Mouse (Mus musculus): Measurements from ENCODE around the gene Zwilch. TPM values are rescaled to one million over a fixed set of nuclear protein-coding genes. Genes with fewer than 3 reads are reported as not detected.
"Not testable (repeated sequence)": the region's sequence is repeated elsewhere in the genome, so short reads cannot be mapped to it uniquely, and the experiment has no call there.

The Zwilch gene
- polyA plus RNA-seq, 1 experiment from 2014 or later = 10.8 TPM

- H3K27me3 ChIP-seq (replicated peaks; ENCODE audit: control insufficient read depth, insufficient read depth, low read length) = no peaks in the 10 kb centered on the region
- peak; percentile 7 for ATAC-seq
- H3K4me2 ChIP-seq (ENCODE audit: low read length) = peak overlapping the region; percentile 66
- peak overlapping the region; percentile 82 for H3K9ac ChIP-seq (replicated peaks; ENCODE audit: low read depth, low read length)
- H3K4me1 ChIP-seq (replicated peaks; ENCODE audit: control insufficient read depth, insufficient read depth, low read length) = peaks cover 19% of the 10 kb centered on the region
- H3K36me3 ChIP-seq (ENCODE audit: control insufficient read depth, insufficient read depth) = peaks cover 14% of the 10 kb centered on the region
- 3% methylated on average over 18 of the region's 18 CpGs for WGBS
- H3K9me3 ChIP-seq (ENCODE audit: control insufficient read depth, low read length) = no peaks in the 10 kb centered on the region
- H3K4me3 ChIP-seq (replicated peaks; ENCODE audit: low read length) = peak overlapping the region; percentile 93
- H3K27ac ChIP-seq (ENCODE audit: low read length) = peak overlapping the region; percentile 85
Observed at GRCm38 (mm10) chr9:64172145-64172815, 624 bp downstream of the Zwilch start.

DNA sequence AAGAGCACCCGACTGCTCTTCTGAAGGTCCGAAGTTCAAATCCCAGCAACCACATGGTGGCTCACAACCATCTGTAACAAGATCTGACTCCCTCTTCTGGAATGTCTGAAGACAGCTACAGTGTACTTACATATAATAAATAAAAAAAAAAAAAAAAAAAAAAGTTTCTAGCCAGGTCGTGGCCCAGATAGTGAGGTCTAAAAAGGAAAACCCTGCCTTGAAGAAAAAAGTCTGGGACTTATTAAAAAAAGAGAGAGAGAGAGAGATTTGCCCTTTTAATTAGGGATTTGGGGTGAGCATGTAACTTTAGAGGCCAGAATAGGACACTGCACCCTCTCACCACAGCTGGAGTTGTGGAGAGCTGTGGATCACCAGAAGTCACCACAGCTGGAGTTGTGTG, 2.9 kb downstream of the Zwilch start:
- not testable (repeated sequence) for ATAC-seq; H3K4me3 ChIP-seq (replicated peaks; ENCODE audit: low read length); H3K27ac ChIP-seq (ENCODE audit: low read length); H3K9me3 ChIP-seq (ENCODE audit: control insufficient read depth, low read length); H3K27me3 ChIP-seq (replicated peaks; ENCODE audit: control insufficient read depth, insufficient read depth, low read length); H3K4me2 ChIP-seq (ENCODE audit: low read length); H3K36me3 ChIP-seq (ENCODE audit: control insufficient read depth, insufficient read depth); H3K9ac ChIP-seq (replicated peaks; ENCODE audit: low read depth, low read length)
- H3K4me1 ChIP-seq (replicated peaks; ENCODE audit: control insufficient read depth, insufficient read depth, low read length) = peaks cover 14% of the 10 kb centered on the region
- 85% methylated on average over 3 of the region's 3 CpGs for WGBS

- Histone ChIP-seq H3K4me2 (ENCODE audit: low read length) (no peak overlapping the region), H3K4me1 (replicated peaks; ENCODE audit: control insufficient read depth, insufficient read depth, low read length) (no peaks in the 10 kb centered on the region), H3K9ac (replicated peaks; ENCODE audit: low read depth, low read length) (no peak overlapping the region), H3K9me3 (ENCODE audit: control insufficient read depth, low read length) (no peaks in the 10 kb centered on the region), H3K4me3 (replicated peaks; ENCODE audit: low read length) (no peak overlapping the region), H3K27me3 (replicated peaks; ENCODE audit: control insufficient read depth, insufficient read depth, low read length) (no peaks in the 10 kb centered on the region), H3K36me3 (ENCODE audit: control insufficient read depth, insufficient read depth) (no peaks in the 10 kb centered on the region), H3K27ac (ENCODE audit: low read length) (no peak overlapping the region)
- no peak for ATAC-seq
- WGBS = 97% methylated on average over 5 of the region's 5 CpGs
Observed at GRCm38 (mm10) chr9:64160471-64160870, 12.4 kb downstream of the Zwilch start.

GRCm38 (mm10) chr9:64156641-64157040, 16.3 kb downstream of the Zwilch start:
- H3K36me3 ChIP-seq (ENCODE audit: control insufficient read depth, insufficient read depth) = 0 out of 2 replicates have a peak, but pooled peaks cover 2% of the 10 kb centered on the region
- no peaks in the 10 kb centered on the region for H3K4me1 ChIP-seq (replicated peaks; ENCODE audit: control insufficient read depth, insufficient read depth, low read length)
- no peaks in the 10 kb centered on the region for H3K9me3 ChIP-seq (ENCODE audit: control insufficient read depth, low read length)
- H3K9ac ChIP-seq (replicated peaks; ENCODE audit: low read depth, low read length) = no peak overlapping the region
- 93% methylated on average over 1 of the region's 1 CpGs for WGBS
- H3K4me2 ChIP-seq (ENCODE audit: low read length) = no peak overlapping the region
- H3K27ac ChIP-seq (ENCODE audit: low read length) = no peak overlapping the region
- H3K4me3 ChIP-seq (replicated peaks; ENCODE audit: low read length) = no peak overlapping the region
- no peak for ATAC-seq
- H3K27me3 ChIP-seq (replicated peaks; ENCODE audit: control insufficient read depth, insufficient read depth, low read length) = no peaks in the 10 kb centered on the region

DNA sequence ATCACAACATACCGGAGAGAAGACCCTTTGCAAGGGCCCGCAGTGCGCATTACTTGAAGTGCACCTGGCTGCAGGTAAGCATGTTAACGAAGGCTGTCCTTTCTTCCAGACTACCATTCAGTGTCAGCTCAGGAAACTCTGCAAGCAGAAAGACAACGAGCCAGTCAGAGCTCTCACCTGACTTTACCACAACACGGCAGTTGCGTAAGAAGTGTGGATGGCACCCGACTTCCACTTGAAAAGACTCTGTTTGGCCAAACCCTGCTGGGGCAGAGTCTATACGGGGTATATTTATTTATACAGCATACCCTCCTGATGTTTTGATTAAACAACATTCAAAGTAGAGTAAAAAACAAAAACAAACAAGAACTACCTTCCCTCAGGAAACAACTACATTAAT, 33.0 kb downstream of the Zwilch start:
- H3K27ac ChIP-seq (ENCODE audit: low read length) = no peak overlapping the region

DNA sequence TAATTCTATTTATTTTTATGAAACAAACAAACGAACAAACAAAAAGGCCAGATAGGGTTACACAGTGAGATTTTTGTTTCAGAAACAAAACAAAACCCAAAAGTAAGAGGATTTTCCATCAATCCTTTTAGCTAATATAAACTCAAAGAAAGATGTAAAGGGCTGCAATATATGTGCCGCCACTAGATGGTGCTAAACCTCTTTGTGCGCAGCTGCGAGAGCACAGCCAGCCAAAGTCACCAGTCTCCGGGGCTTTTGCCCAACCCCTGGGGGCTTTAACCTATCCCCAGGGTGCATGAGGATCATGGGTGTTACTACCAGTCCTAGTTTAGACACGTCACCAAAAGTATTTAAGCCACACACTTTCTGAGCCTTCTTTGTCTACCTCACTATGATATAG, 34.0 kb downstream of the Zwilch start:
- not testable (repeated sequence) for ATAC-seq; H3K36me3 ChIP-seq (ENCODE audit: control insufficient read depth, insufficient read depth); H3K4me1 ChIP-seq (replicated peaks; ENCODE audit: control insufficient read depth, insufficient read depth, low read length); H3K9me3 ChIP-seq (ENCODE audit: control insufficient read depth, low read length); H3K9ac ChIP-seq (replicated peaks; ENCODE audit: low read depth, low read length); H3K27me3 ChIP-seq (replicated peaks; ENCODE audit: control insufficient read depth, insufficient read depth, low read length); H3K4me2 ChIP-seq (ENCODE audit: low read length); H3K27ac ChIP-seq (ENCODE audit: low read length); H3K4me3 ChIP-seq (replicated peaks; ENCODE audit: low read length)
- 6% methylated on average over 6 of the region's 6 CpGs for WGBS

More for the DNA sequence above, 33.0 kb downstream of the Zwilch start:
- H3K4me3 ChIP-seq (replicated peaks; ENCODE audit: low read length) = no peak overlapping the region
- 94% methylated on average over 9 of the region's 9 CpGs for WGBS
- no peaks in the 10 kb centered on the region for H3K9me3 ChIP-seq (ENCODE audit: control insufficient read depth, low read length)
- H3K9ac ChIP-seq (replicated peaks; ENCODE audit: low read depth, low read length) = no peak overlapping the region
- H3K27me3 ChIP-seq (replicated peaks; ENCODE audit: control insufficient read depth, insufficient read depth, low read length) = no peaks in the 10 kb centered on the region
- no peak overlapping the region for H3K4me2 ChIP-seq (ENCODE audit: low read length)
- H3K4me1 ChIP-seq (replicated peaks; ENCODE audit: control insufficient read depth, insufficient read depth, low read length) = no peaks in the 10 kb centered on the region
- ATAC-seq = no peak
- no peaks in the 10 kb centered on the region for H3K36me3 ChIP-seq (ENCODE audit: control insufficient read depth, insufficient read depth)

DNA sequence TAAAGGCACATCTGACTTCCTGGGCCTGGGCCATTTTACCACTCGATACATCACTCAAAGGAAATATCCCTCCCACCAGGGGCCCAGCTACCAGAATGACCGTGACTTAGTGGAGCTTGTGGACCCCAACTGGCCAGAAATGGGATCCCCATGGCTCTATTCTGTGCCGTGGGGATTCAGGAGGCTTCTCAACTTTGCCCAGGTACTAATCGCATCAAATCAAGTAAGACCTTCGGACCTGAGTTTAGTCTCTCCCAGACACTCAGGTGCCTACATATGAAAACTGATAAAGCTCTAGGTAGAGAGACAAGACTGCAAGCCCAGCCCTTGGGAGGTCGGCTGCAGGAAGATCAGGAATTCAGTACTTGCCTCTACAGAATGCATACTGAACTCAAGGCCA, 41.3 kb downstream of the Zwilch start:
- Histone ChIP-seq H3K27me3 (replicated peaks; ENCODE audit: control insufficient read depth, insufficient read depth, low read length) (no peaks in the 10 kb centered on the region), H3K9ac (replicated peaks; ENCODE audit: low read depth, low read length) (no peak overlapping the region), H3K4me2 (ENCODE audit: low read length) (no peak overlapping the region), H3K9me3 (ENCODE audit: control insufficient read depth, low read length) (no peaks in the 10 kb centered on the region), H3K4me1 (replicated peaks; ENCODE audit: control insufficient read depth, insufficient read depth, low read length) (no peaks in the 10 kb centered on the region), H3K36me3 (ENCODE audit: control insufficient read depth, insufficient read depth) (no peaks in the 10 kb centered on the region), H3K4me3 (replicated peaks; ENCODE audit: low read length) (no peak overlapping the region), H3K27ac (ENCODE audit: low read length) (no peak overlapping the region)
- WGBS = 88% methylated on average over 6 of the region's 6 CpGs
- ATAC-seq = no peak

DNA sequence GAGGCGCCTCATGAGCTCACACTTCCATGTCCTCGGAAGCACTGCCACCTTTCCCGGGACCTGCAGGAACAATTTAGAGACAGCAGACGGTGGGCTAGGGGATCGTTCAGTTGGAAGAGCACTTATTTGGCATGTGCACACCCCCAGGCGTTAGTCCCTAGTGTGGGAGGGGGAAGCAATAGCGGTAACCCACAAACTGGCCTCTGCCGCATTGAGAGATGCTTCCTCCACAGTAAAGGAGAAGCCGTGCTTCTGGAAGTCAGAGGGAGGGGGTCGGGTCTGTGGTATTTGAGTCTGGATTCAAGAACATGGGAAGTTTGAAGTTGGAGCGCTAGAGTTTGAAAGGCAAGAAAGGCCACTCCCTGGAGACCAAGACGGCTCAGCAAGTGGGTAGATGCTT, 46.8 kb downstream of the Zwilch start:
- H3K27ac ChIP-seq (ENCODE audit: low read length) = no peak overlapping the region
- H3K9ac ChIP-seq (replicated peaks; ENCODE audit: low read depth, low read length) = no peak overlapping the region
- H3K4me1 ChIP-seq (replicated peaks; ENCODE audit: control insufficient read depth, insufficient read depth, low read length) = no peaks in the 10 kb centered on the region
- H3K36me3 ChIP-seq (ENCODE audit: control insufficient read depth, insufficient read depth) = no peaks in the 10 kb centered on the region
- no peak for ATAC-seq
- H3K27me3 ChIP-seq (replicated peaks; ENCODE audit: control insufficient read depth, insufficient read depth, low read length) = no peaks in the 10 kb centered on the region
- no peak overlapping the region for H3K4me3 ChIP-seq (replicated peaks; ENCODE audit: low read length)
- 71% methylated on average over 12 of the region's 12 CpGs for WGBS
- no peaks in the 10 kb centered on the region for H3K9me3 ChIP-seq (ENCODE audit: control insufficient read depth, low read length)
- no peak overlapping the region for H3K4me2 ChIP-seq (ENCODE audit: low read length)

DNA sequence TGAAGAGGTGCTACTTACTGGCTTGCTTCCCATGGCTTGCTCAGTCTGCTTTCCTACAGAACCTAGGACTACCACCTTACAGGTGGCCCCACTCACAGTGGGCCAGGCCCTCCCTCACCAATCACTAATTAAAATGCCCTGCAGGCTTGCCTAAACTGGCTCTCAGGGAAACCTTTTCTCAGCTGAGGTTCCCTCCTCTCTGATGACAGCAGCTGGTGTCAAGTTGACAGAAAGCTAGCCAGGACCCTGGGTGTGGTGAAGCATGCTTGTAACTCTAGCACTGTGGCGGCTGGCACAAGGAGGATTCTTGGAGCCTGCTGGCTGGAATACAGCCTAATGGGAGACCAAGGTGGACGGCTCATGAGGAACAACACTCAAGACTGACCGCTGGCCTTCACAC, 47.6 kb downstream of the Zwilch start:
- no peaks in the 10 kb centered on the region for H3K9me3 ChIP-seq (ENCODE audit: control insufficient read depth, low read length)
- H3K4me2 ChIP-seq (ENCODE audit: low read length) = no peak overlapping the region
- H3K4me3 ChIP-seq (replicated peaks; ENCODE audit: low read length) = no peak overlapping the region
- ATAC-seq = no peak
- WGBS = 70% methylated on average over 3 of the region's 3 CpGs
- no peaks in the 10 kb centered on the region for H3K36me3 ChIP-seq (ENCODE audit: control insufficient read depth, insufficient read depth)
- no peaks in the 10 kb centered on the region for H3K27me3 ChIP-seq (replicated peaks; ENCODE audit: control insufficient read depth, insufficient read depth, low read length)
- H3K27ac ChIP-seq (ENCODE audit: low read length) = no peak overlapping the region
- no peak overlapping the region for H3K9ac ChIP-seq (replicated peaks; ENCODE audit: low read depth, low read length)
- H3K4me1 ChIP-seq (replicated peaks; ENCODE audit: control insufficient read depth, insufficient read depth, low read length) = no peaks in the 10 kb centered on the region

DNA sequence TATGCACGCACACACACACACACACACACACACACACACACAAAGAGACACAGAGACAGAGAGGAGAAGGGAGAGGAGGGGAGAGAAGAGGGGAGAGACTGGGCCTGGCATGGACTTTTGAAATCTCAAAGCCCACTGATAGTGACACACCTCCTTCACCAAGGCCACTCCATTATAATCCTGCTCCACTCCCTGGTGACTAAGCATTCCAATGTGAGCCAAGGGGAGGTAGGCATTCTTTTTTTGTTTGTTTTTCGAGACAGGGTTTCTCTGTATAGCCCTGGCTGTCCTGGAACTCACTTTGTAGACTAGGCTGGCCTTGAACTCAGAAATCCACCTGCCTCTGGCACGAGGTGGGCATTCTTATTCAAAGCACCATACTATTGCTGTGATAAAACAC, 48.1 kb downstream of the Zwilch start:
- H3K4me2 ChIP-seq (ENCODE audit: low read length); H3K4me3 ChIP-seq (replicated peaks; ENCODE audit: low read length); H3K4me1 ChIP-seq (replicated peaks; ENCODE audit: control insufficient read depth, insufficient read depth, low read length); H3K9ac ChIP-seq (replicated peaks; ENCODE audit: low read depth, low read length); H3K9me3 ChIP-seq (ENCODE audit: control insufficient read depth, low read length); ATAC-seq; H3K27me3 ChIP-seq (replicated peaks; ENCODE audit: control insufficient read depth, insufficient read depth, low read length); H3K36me3 ChIP-seq (ENCODE audit: control insufficient read depth, insufficient read depth); H3K27ac ChIP-seq (ENCODE audit: low read length): not testable (repeated sequence)
- 67% methylated on average over 3 of the region's 3 CpGs for WGBS

Data from forebrain, embryonic 16.5 days (tissue).